ENCODE assay signal across 10 mouse cellular contexts in the genomic region with DNA sequence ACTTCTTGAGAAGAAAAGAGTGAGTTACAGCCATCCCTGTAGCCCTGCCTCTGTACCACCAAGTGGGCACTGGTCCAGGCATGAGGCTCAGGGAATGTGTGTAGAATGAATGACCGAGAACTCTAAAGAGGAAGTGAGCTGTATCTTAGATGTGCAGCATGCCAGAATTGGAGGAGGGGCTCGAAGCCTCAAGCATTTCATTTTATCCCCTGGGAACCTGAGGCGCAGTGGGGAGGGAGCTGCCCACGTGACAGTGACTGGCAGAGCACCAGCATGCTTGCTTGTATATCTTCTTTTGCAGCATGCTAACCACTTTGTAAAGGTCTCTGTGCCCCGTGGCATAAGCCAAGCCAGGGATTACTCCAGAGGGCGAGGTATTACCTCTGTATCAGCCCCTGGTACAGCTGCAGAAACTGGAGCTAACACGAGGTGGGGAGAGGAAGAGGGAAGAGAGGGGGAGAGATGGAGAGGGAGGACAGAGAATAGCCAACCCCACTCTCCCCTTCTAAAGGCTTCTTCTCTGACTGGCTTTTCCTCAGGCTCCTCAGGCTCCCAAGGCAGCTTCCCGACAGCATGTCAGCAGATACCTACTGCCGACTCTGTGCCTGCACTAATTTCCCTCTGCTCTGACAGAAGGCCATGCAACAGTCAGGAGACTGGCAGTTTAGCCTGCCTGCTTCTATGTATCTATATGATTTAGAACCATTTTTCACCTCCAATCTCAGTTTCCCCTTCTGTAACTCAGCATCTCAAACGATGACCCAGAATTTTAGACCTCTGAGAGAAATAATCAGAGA. TPM values are rescaled to one million over a fixed set of nuclear protein-coding genes. Genes with fewer than 3 reads are reported as not detected.
DNase-seq lines count a peak whose midpoint lies in the region; ATAC-seq lines count a peak whose summit lies in the region.
"Had no signal": no experiment of that assay in that cellular context is flagged by ENCODE, and none has a peak within 500 bp of the region (broad histone marks: within the 10 kb centered on the region; RNA-seq: fewer than 3 reads in every experiment).

No protein-coding gene starts in this region.

- no peaks in the 10 kb centered on the region for H3K36me3 ChIP-seq in embryonic facial prominence, embryonic 12.5 days
- no peaks in the 10 kb centered on the region for H3K36me3 ChIP-seq in embryonic facial prominence, embryonic 10.5 days (replicated peaks)
- H3K36me3 ChIP-seq in heart, embryonic 10.5 days: no peaks in the 10 kb centered on the region
- H3K36me3 ChIP-seq: lung, embryonic 15.5 days had no signal

- H3K27ac ChIP-seq in embryonic facial prominence, embryonic 12.5 days: no peak overlapping the region
- H3K27ac ChIP-seq in embryonic facial prominence, embryonic 10.5 days (replicated peaks): no peak overlapping the region
- H3K27ac ChIP-seq in heart, embryonic 10.5 days: 0 out of 2 replicates have a peak overlapping the region, but pooled peaks have one; percentile 39
- H3K27ac ChIP-seq: lung, embryonic 15.5 days had no signal

- no peak overlapping the region for H3K4me3 ChIP-seq in embryonic facial prominence, embryonic 12.5 days
- H3K4me3 ChIP-seq in embryonic facial prominence, embryonic 10.5 days: no peak overlapping the region
- H3K4me3 ChIP-seq in heart, embryonic 10.5 days: no peak overlapping the region
- H3K4me3 ChIP-seq: erythroblast, embryonic 14.5 days; lung, embryonic 15.5 days had no signal

- no peak overlapping the region for H3K4me2 ChIP-seq in embryonic facial prominence, embryonic 12.5 days (replicated peaks)
- H3K4me2 ChIP-seq: lung, embryonic 15.5 days had no signal

- no peak for DNase-seq in embryonic facial prominence, embryonic 10.5 days (ENCODE audit: low spot score)
- peak; percentile 96 for DNase-seq in 3T3-L1 (ENCODE audit: low read depth, low spot score)
- DNase-seq in heart, embryonic 10.5 days (ENCODE audit: low spot score): no peak
- peak; percentile 56 to 70 for DNase-seq in kidney, postnatal 4 days
- DNase-seq in ovary, postnatal 14 days (ENCODE audit: low spot score): peak; percentile 21
- no peak for DNase-seq in yolk sac, embryonic 10.5 days (ENCODE audit: low spot score)

- H3K27me3 ChIP-seq in embryonic facial prominence, embryonic 12.5 days: no peaks in the 10 kb centered on the region
- peaks cover 19% of the 10 kb centered on the region for H3K27me3 ChIP-seq in embryonic facial prominence, embryonic 10.5 days (replicated peaks; ENCODE audit: low read depth, poor library complexity, severe bottlenecking)
- H3K27me3 ChIP-seq in heart, embryonic 10.5 days (ENCODE audit: insufficient read depth, poor library complexity, severe bottlenecking): no peaks in the 10 kb centered on the region; the same call in 1 of the 2 replicates
- H3K27me3 ChIP-seq: lung, embryonic 15.5 days had no signal

- H3K9ac ChIP-seq in embryonic facial prominence, embryonic 12.5 days: 0 out of 2 replicates have a peak overlapping the region, but pooled peaks have one; percentile 1
- H3K9ac ChIP-seq: lung, embryonic 15.5 days had no signal

- H3K4me1 ChIP-seq in embryonic facial prominence, embryonic 12.5 days: peaks cover 34% of the 10 kb centered on the region
- H3K4me1 ChIP-seq in embryonic facial prominence, embryonic 10.5 days: peaks cover 48% of the 10 kb centered on the region
- H3K4me1 ChIP-seq in heart, embryonic 10.5 days: peaks cover 61% of the 10 kb centered on the region

- H3K9me3 ChIP-seq in embryonic facial prominence, embryonic 12.5 days: no peaks in the 10 kb centered on the region
- no peaks in the 10 kb centered on the region for H3K9me3 ChIP-seq in embryonic facial prominence, embryonic 10.5 days
- H3K9me3 ChIP-seq in heart, embryonic 10.5 days: no peaks in the 10 kb centered on the region
- H3K9me3 ChIP-seq: lung, embryonic 15.5 days had no signal

- no peak for ATAC-seq in embryonic facial prominence, embryonic 12.5 days (ENCODE audit: insufficient number of reproducible peaks, insufficient read depth, low FRiP score, low TSS enrichment)
- ATAC-seq in common myeloid progenitor, adult 5-6 weeks (replicated peaks; ENCODE audit: low read depth, poor library complexity, severe bottlenecking): peak; percentile 74

- WGBS in embryonic facial prominence, embryonic 12.5 days: 33% methylated on average over 10 of the region's 10 CpGs
- 45% methylated on average over 10 of the region's 10 CpGs for WGBS in embryonic facial prominence, embryonic 10.5 days
- 37% methylated on average over 10 of the region's 10 CpGs for WGBS in heart, embryonic 10.5 days

RNA-seq across cellular contexts. Expression of gene Gnao1, which starts 31.4 kb away (rescaled TPM):
- 12.9 and 16.7 TPM in 2 replicates for polyA plus RNA-seq in embryonic facial prominence, embryonic 12.5 days (2016; fragmentation: Nextera tagmentation; extraction: Ambion mirVana)
- polyA plus RNA-seq in embryonic facial prominence, embryonic 10.5 days (2016; fragmentation: Nextera tagmentation; extraction: Ambion mirVana): 8.1 and 8.6 TPM in 2 replicates
- not detected in 2 replicates for total RNA-seq in common myeloid progenitor, adult 5-6 weeks (2017)
- 9.3 and 11.3 TPM in 2 replicates for polyA plus RNA-seq in heart, embryonic 10.5 days (2016; fragmentation: Nextera tagmentation; extraction: Ambion mirVana)

Comparison
In these comparisons a context has a peak if more than half of its experiments do, and no peak if none do; other contexts are left out.
1. DNase-seq: peak in 3T3-L1 (single experiment), kidney, postnatal 4 days (2 of 2) and ovary, postnatal 14 days (single experiment); none in embryonic facial prominence, embryonic 10.5 days (single experiment), heart, embryonic 10.5 days (single experiment) and yolk sac, embryonic 10.5 days (single experiment).